Mouse (Mus musculus): ENCODE results near the gene Fam131a. TPM values are rescaled to one million over a fixed set of nuclear protein-coding genes. Genes with fewer than 3 reads are reported as not detected.

The Fam131a gene
- polyA plus RNA-seq, 1 experiment from 2014 or later: 11.2 TPM

GRCm38 (mm10) chr16:20715976-20716840 is 23.2 kb downstream of the Fam131a start:
- Histone ChIP-seq H3K4me3 (ENCODE audit: low read depth, low read length) (peak overlapping the region; percentile 71), H3K27ac (replicated peaks; ENCODE audit: low read depth, low read length) (peak overlapping the region; percentile 98), H3K9ac (ENCODE audit: low read depth, low read length) (peak overlapping the region; percentile 81), H3K9me3 (ENCODE audit: control insufficient read depth, low read length) (no peaks in the 10 kb centered on the region), H3K27me3 (replicated peaks; ENCODE audit: control insufficient read depth, insufficient read depth, low read length) (no peaks in the 10 kb centered on the region), H3K36me3 (ENCODE audit: control insufficient read depth, insufficient read depth, low read length) (peaks cover 35% of the 10 kb centered on the region), H3K4me2 (ENCODE audit: low read depth, low read length) (peak overlapping the region; percentile 92), H3K4me1 (ENCODE audit: control insufficient read depth, insufficient read depth, low read length) (peaks cover 19% of the 10 kb centered on the region)
- DNase-seq (ENCODE audit: low spot score) (peak; percentile 95), ATAC-seq (ENCODE audit: low read depth) (peak; percentile 90)
- WGBS: 0% methylated on average over 15 of the region's 68 CpGs

GRCm38 (mm10) chr16:20716841-20717180 is 23.8 kb downstream of the Fam131a start:
- Histone ChIP-seq H3K4me3 (ENCODE audit: low read depth, low read length) (peak overlapping the region; percentile 71), H3K27ac (replicated peaks; ENCODE audit: low read depth, low read length) (peak overlapping the region; percentile 98), H3K9me3 (ENCODE audit: control insufficient read depth, low read length) (no peaks in the 10 kb centered on the region), H3K36me3 (ENCODE audit: control insufficient read depth, insufficient read depth, low read length) (peaks cover 35% of the 10 kb centered on the region), H3K9ac (ENCODE audit: low read depth, low read length) (peak overlapping the region; percentile 81), H3K4me1 (ENCODE audit: control insufficient read depth, insufficient read depth, low read length) (peaks cover 19% of the 10 kb centered on the region), H3K27me3 (replicated peaks; ENCODE audit: control insufficient read depth, insufficient read depth, low read length) (no peaks in the 10 kb centered on the region), H3K4me2 (ENCODE audit: low read depth, low read length) (peak overlapping the region; percentile 92)
- no peak for DNase-seq (ENCODE audit: low spot score)
- no peak; the same call in 1 of the 2 replicates for ATAC-seq (ENCODE audit: low read depth)
- 2% methylated on average over 8 of the region's 8 CpGs for WGBS

GRCm38 (mm10) chr16:20717181-20717977 is 24.3 kb downstream of the Fam131a start, which contains the start of the genes Polr2h and Clcn2:
Gene Polr2h, plus strand, starts transcription at chr16:20717665.
Gene Clcn2, minus strand, starts transcription at chr16:20717746.
- under 1% methylated on average over 44 of the region's 62 CpGs for whole genome bisulfite sequencing
- DNase-seq (ENCODE audit: low spot score) (peak; percentile 99), ATAC-seq (ENCODE audit: low read depth) (peak; percentile 85)
- Histone ChIP-seq H3K36me3 (ENCODE audit: control insufficient read depth, insufficient read depth, low read length) (peaks cover 34% of the 10 kb centered on the region), H3K4me1 (ENCODE audit: control insufficient read depth, insufficient read depth, low read length) (peaks cover 19% of the 10 kb centered on the region), H3K27ac (replicated peaks; ENCODE audit: low read depth, low read length) (peak within 1 kb of the TSS; percentile 98), H3K4me3 (ENCODE audit: low read depth, low read length) (peak within 1 kb of the TSS; percentile 71), H3K27me3 (replicated peaks; ENCODE audit: control insufficient read depth, insufficient read depth, low read length) (no peaks in the 10 kb centered on the region), H3K4me2 (ENCODE audit: low read depth, low read length) (peak within 1 kb of the TSS; percentile 92), H3K9me3 (ENCODE audit: control insufficient read depth, low read length) (no peaks in the 10 kb centered on the region), H3K9ac (ENCODE audit: low read depth, low read length) (peak within 1 kb of the TSS; percentile 81)

- Histone ChIP-seq H3K27ac (replicated peaks; ENCODE audit: low read depth, low read length) (peak overlapping the region; percentile 98), H3K9me3 (ENCODE audit: control insufficient read depth, low read length) (no peaks in the 10 kb centered on the region), H3K36me3 (ENCODE audit: control insufficient read depth, insufficient read depth, low read length) (peaks cover 27% of the 10 kb centered on the region), H3K27me3 (replicated peaks; ENCODE audit: control insufficient read depth, insufficient read depth, low read length) (no peaks in the 10 kb centered on the region), H3K9ac (ENCODE audit: low read depth, low read length) (peak overlapping the region; percentile 81), H3K4me1 (ENCODE audit: control insufficient read depth, insufficient read depth, low read length) (peaks cover 19% of the 10 kb centered on the region), H3K4me3 (ENCODE audit: low read depth, low read length) (peak overlapping the region; percentile 71), H3K4me2 (ENCODE audit: low read depth, low read length) (peak overlapping the region; percentile 92)
- peak; percentile 17 for ATAC-seq (ENCODE audit: low read depth)
- WGBS: 2% methylated on average over 18 of the region's 18 CpGs
- DNase-seq (ENCODE audit: low spot score): no peak
Measured at GRCm38 (mm10) chr16:20717978-20718670, 25.1 kb downstream of the Fam131a start.

GRCm38 (mm10) chr16:20721808-20722207 is 28.8 kb downstream of the Fam131a start:
- Histone ChIP-seq H3K36me3 (ENCODE audit: control insufficient read depth, insufficient read depth, low read length) (peaks cover 23% of the 10 kb centered on the region), H3K9ac (ENCODE audit: low read depth, low read length) (no peak overlapping the region), H3K27ac (replicated peaks; ENCODE audit: low read depth, low read length) (no peak overlapping the region), H3K4me2 (ENCODE audit: low read depth, low read length) (no peak overlapping the region), H3K27me3 (replicated peaks; ENCODE audit: control insufficient read depth, insufficient read depth, low read length) (no peaks in the 10 kb centered on the region), H3K9me3 (ENCODE audit: control insufficient read depth, low read length) (no peaks in the 10 kb centered on the region), H3K4me1 (ENCODE audit: control insufficient read depth, insufficient read depth, low read length) (peaks cover 3% of the 10 kb centered on the region; the same call in 1 of the 2 replicates), H3K4me3 (ENCODE audit: low read depth, low read length) (no peak overlapping the region)
- ATAC-seq (ENCODE audit: low read depth): no peak
- 84% methylated on average over 10 of the region's 10 CpGs for WGBS
- DNase-seq (ENCODE audit: low spot score): no peak

GRCm38 (mm10) chr16:20722736-20723135 is 29.7 kb downstream of the Fam131a start:
- no peak overlapping the region for H3K4me2 ChIP-seq (ENCODE audit: low read depth, low read length)
- DNase-seq (ENCODE audit: low spot score): no peak
- no peaks in the 10 kb centered on the region for H3K9me3 ChIP-seq (ENCODE audit: control insufficient read depth, low read length)
- 61% methylated on average over 4 of the region's 4 CpGs for WGBS
- H3K4me1 ChIP-seq (ENCODE audit: control insufficient read depth, insufficient read depth, low read length): 0 out of 2 replicates have a peak, but pooled peaks cover 3% of the 10 kb centered on the region
- ATAC-seq (ENCODE audit: low read depth): no peak
- no peak overlapping the region for H3K27ac ChIP-seq (replicated peaks; ENCODE audit: low read depth, low read length)
- no peak overlapping the region for H3K9ac ChIP-seq (ENCODE audit: low read depth, low read length)
- no peak overlapping the region for H3K4me3 ChIP-seq (ENCODE audit: low read depth, low read length)
- peaks cover 23% of the 10 kb centered on the region for H3K36me3 ChIP-seq (ENCODE audit: control insufficient read depth, insufficient read depth, low read length)
- H3K27me3 ChIP-seq (replicated peaks; ENCODE audit: control insufficient read depth, insufficient read depth, low read length): no peaks in the 10 kb centered on the region

- H3K9me3 ChIP-seq (ENCODE audit: control insufficient read depth, low read length): no peaks in the 10 kb centered on the region
- WGBS: 29% methylated on average over 4 of the region's 4 CpGs
- peaks cover 23% of the 10 kb centered on the region for H3K36me3 ChIP-seq (ENCODE audit: control insufficient read depth, insufficient read depth, low read length)
- DNase-seq (ENCODE audit: low spot score) (peak; percentile 52), ATAC-seq (ENCODE audit: low read depth) (peak; percentile 44; the same call in 1 of the 2 replicates)
- H3K27ac ChIP-seq (replicated peaks; ENCODE audit: low read depth, low read length): no peak overlapping the region
- no peaks in the 10 kb centered on the region for H3K27me3 ChIP-seq (replicated peaks; ENCODE audit: control insufficient read depth, insufficient read depth, low read length)
- H3K9ac ChIP-seq (ENCODE audit: low read depth, low read length): no peak overlapping the region
- 0 out of 2 replicates have a peak, but pooled peaks cover 3% of the 10 kb centered on the region for H3K4me1 ChIP-seq (ENCODE audit: control insufficient read depth, insufficient read depth, low read length)
- no peak overlapping the region for H3K4me2 ChIP-seq (ENCODE audit: low read depth, low read length)
- H3K4me3 ChIP-seq (ENCODE audit: low read depth, low read length): no peak overlapping the region
Measured at GRCm38 (mm10) chr16:20723247-20723646, 30.2 kb downstream of the Fam131a start.

GRCm38 (mm10) chr16:20724338-20724748 is 31.3 kb downstream of the Fam131a start:
- no peaks in the 10 kb centered on the region for H3K27me3 ChIP-seq (replicated peaks; ENCODE audit: control insufficient read depth, insufficient read depth, low read length)
- no peak overlapping the region for H3K4me3 ChIP-seq (ENCODE audit: low read depth, low read length)
- peak; percentile 86 for ATAC-seq (ENCODE audit: low read depth)
- peaks cover 23% of the 10 kb centered on the region for H3K36me3 ChIP-seq (ENCODE audit: control insufficient read depth, insufficient read depth, low read length)
- H3K4me1 ChIP-seq (ENCODE audit: control insufficient read depth, insufficient read depth, low read length): no peaks in the 10 kb centered on the region
- DNase-seq (ENCODE audit: low spot score): peak; percentile 78
- H3K4me2 ChIP-seq (ENCODE audit: low read depth, low read length): no peak overlapping the region
- no peaks in the 10 kb centered on the region for H3K9me3 ChIP-seq (ENCODE audit: control insufficient read depth, low read length)
- H3K9ac ChIP-seq (ENCODE audit: low read depth, low read length): no peak overlapping the region
- WGBS: 28% methylated on average over 5 of the region's 5 CpGs
- no peak overlapping the region for H3K27ac ChIP-seq (replicated peaks; ENCODE audit: low read depth, low read length)
